Mouse (Mus musculus): ENCODE results near the gene Birc7. TPM values are rescaled to one million over a fixed set of nuclear protein-coding genes. Genes with fewer than 3 reads are reported as not detected.
A peak's percentile ranks its signal among the peaks of the same experiment; 100 is the strongest.

Birc7 gene
- total RNA-seq, 4 experiments from 2014 or later, result not detected

DNA sequence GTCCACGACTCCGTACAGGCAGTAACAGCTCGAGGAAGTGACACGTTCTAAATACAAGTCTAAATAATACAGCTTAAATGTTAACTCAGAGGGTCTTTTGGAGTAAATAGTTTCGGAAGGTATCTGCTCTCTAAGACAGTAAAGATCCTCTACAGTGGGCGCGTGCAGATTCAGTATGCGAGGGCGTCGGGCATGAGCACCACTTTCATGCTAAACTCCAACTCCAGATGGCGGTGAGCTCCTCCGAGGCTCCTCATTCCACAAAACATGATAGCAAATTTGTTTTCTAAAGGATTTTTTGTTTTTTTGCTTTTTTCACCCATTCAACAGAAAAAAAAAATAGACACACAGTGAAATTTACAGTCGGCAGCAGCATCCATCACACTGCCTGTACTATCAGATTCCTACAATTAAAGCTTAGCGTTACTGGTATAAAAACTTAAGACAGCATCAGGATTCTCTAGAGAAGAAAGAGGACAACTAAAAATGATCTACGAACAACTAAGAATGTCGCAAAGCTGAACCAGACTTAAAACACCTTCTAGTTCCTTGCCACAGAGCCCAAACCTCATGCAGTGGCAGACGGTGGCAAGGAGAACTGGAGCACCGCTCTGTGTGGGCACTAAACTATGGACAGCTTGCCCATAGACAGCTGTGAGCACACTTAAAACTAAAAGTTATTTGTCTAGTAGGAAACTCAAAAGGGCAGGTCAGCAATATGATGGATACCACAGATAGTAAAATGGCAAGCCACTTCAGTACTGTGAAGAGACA, 24.2 kb upstream of the Birc7 start:
- DNase-seq (ENCODE audit: low spot score in 2 of 2), result no peak

DNA sequence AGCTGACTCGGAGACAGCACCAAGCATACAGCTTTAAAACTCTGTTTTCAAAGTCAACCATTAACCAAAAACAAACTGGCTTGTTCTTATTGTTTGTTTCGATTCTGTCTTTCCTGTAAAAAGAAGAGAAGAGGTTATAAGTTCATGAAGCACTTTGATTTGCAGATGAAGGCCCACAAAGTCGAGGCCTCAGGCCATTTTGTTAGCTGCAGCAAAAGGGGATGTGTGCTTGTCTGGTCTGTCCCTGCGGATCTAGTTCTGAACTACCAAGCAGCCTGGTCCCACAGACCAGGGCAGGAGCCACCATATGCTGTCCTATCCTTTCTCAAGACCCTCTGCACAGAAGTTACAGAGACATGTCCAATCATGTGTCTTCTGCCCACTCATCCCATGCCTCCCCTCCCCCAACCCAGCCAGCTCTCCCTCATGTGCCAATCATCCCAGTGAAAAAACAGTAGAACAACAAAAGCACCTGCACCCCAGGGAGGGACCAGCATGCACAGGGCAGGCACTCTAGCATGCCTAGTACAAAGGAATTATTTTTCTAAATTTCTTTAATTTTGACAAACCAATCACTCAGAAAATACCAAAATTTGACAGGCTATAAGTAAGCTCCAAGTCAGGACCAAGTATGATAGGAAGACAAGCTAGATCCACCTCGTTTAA, 23.1 kb upstream of the Birc7 start:
- no peak for DNase-seq (ENCODE audit: low spot score in 2 of 2)

DNA sequence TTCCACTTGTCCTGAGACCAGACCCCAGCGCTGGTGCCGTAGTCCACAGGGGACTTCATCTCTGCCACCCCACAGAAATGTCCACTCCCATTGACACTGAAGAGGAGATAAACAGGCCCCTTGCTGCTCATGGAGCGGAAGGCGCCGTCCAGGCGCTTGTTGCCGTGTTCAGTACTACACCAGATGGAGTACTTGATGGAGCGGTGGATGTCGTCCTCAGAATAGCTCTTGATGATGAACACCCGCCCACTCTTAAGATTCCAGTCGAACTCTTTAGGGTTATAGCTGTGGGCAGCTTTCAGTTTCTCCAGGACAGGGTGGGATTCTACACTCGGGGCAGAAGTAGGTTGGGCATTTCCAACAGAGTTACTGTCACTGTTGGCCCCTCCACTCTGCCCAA, 17.9 kb upstream of the Birc7 start:
- DNase-seq (ENCODE audit: low spot score in 2 of 2), result no peak

DNA sequence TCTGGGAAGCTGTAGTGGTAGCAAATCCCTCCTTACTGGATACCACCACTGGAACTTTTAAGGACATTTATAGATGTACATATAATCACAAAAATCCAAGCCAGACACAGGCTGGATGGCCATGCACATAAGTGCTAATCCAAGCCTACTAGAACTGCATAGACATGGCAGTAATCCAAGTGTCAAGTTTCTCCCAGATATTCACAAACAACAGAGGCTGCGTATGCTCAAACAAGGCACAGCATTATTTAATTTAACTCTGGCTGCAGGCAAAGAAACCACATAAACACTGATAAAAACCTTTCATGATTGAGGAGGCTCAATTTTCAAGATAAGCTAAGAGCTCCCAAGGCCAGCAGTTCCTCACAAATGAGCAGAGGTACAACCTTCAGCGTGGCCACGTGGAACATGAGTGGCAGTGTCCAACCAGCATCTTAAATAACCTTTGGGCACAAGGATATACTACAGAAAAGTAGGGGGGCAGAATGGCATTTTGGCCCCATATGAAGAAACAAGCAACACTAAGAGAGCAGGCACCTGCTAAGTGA, 12.9 kb upstream of the Birc7 start:
- DNase-seq (ENCODE audit: low spot score in 2 of 2), result no peak

DNA sequence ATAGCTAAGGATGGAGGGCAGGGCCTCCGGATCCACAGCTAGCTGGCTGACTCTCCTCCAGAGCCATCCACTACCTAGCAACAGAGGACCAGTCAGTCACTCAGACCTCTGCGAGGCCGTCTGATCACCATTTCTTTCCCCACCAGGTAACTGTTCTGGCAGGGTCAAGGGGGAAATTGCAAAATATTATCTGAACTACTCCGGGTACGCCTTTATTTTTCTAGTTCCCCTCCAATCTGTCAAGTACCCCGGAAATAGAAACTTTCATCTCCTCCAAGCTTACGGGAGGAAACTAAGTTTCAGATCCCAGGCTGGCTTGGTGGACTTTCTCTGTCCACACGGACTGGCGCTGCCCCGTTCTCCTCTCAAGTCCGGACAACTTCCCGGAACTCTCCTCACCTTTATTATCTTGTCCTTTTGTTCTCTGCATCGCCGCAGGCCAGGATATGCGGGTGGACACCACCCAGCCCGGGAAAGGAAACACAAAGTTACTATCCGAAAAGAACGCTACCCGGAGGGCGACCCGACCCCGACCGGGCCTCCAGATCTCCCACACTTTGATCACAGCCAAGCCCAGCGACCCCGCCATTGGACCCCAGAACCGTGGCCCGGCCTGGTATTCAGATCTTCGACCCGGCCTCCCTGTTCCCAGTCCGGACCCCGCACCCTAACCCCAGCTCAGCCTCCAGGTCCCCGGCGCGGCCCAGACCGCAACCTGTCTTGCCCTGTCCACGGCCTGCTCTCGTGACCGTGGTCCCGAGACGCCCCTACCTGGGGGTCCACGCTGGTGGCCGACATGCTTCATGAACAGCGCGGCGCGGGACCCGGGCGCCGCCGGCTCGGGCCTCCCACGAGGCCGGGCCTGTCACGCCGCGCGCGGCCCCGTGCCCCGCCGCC, 8.7 kb upstream of the Birc7 start:
- peak in 1 of 2 experiments; percentile 10 for DNase-seq (ENCODE audit: low spot score in 2 of 2)

DNA sequence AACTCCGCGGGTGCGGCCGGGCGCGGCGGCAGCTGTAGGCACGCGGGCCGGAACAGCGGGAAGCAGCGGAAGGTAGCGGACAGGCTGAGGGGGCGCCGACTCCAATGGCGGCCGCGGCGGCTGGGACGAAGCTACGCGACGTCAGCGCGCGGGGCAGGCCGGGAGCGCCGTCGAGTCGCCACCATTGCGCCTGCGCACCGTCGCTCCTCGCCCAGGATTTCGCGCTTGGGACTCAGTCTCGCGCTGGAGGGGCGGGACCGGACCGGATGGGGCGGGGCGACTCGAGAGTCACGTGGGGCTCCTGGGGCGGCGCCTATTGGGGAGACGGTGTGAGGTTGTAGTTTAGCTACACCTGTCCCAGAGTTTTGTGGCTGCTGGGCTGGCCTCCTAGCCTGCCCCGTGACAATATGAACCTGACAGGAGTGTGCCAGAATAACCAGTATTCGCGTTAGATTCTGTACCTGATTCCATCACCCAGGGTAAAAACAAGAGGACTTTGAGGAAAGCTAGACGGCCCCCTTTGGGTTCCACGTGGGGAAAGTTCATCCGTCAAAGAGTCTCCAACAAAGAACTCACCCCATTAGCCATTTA, 7.9 kb upstream of the Birc7 start, which contains the start of gene Ythdf1:
Gene Ythdf1 (minus strand): TSS at position 140 of the 591 bp plus-strand sequence.
- DNase-seq (ENCODE audit: low spot score in 2 of 2), result peak; percentile 95 to 97

DNA sequence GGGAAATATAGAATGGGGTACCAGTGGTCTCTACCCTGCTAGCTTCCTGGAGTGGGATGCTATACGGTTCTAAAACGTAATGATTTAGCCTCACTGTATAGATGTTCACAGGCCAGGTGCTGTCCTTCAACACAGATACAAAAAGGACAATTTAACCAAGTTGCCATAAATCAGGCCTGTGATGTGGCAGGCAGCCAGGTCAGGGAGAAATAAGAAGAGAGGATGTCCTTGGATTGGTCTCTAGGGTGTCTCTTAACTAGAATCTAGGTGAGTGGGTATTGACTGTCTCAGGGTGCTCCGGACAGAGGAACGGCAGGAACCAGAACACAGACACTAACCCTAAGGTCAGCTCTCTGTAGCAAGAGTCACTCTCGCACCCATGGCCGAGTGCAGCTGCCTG, 6.1 kb upstream of the Birc7 start:
- DNase-seq (ENCODE audit: low spot score in 2 of 2), result no peak

DNA sequence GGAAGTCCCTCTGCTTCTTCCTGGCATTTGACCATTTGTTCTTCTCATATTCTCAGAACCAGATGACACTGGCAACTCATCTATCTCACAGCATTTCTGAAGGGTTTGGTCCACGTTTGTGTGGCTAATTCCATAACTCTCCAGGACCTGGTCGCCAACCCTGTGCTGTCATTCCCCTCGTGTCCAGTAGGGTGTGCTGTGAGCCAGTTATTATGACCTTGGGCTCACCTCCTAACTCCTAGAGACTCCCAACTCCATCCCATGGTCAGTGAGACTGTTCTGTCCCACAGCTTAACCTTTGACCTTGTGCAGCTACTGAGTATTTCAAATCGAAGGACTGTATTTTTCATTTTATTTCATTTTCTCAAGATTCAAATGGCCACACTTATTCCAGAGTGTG, 3.6 kb upstream of the Birc7 start:
- DNase-seq (ENCODE audit: low spot score in 2 of 2), result peak; percentile 52 to 56

DNA sequence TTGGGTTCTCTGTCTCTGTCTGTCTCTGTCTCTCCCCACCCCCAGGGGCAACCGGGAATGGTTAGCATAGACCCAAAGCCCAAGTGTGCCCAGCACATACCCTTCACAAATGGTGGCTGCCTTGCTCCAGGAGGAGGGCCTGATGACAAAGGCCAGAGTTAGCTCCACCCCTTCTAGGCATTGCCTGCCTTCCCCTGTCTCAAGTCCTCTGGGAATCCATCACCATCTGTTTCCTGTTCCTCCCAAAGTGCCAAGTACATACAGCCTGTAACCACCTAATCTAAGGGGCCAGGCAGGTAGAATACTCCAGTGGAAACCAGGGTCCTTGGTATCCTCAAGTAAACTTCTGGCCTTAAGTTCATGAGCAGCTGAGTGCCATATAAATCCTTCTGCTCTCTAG, 3.6 kb downstream of the Birc7 start:
- DNase-seq (ENCODE audit: low spot score in 2 of 2), result no peak

DNA sequence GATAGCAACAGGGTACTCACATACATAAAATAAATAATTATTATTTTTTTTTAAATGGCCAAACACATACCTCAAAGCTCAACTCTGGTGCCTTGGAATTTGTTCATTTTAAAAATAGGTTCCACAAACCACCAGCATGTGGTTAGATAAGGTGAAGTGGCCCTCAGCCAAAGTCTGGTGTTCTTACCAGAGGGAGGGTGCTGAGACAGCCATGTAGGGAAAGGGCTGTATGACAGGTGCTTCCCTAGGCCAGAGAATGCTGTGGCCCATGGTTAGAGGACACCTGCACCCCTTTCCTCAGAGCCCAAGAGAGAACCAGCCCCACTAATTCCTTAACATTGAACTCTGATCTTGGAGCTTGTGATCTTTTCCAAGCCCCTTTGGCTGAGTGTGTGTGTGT, 11.4 kb downstream of the Birc7 start:
- DNase-seq (ENCODE audit: low spot score in 2 of 2), result no peak

DNA sequence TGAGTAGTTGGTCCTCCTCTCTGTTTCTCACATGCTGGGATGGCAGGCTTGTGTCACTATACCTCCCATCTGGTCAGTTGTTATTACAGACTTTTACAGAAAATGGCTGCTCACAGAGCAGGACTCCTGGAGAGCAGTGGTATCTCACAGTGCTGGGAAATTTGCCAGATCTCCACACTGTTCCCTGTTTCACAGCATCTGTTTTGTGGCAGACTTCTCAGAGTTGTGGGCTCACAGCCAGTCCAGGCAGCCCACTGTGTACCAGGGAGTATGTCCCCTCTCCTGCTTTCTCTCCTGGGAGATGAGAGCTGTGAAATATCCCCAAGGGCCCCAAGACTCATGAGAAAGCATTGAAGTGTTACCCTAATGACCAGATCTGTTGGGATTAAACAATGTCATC, 13.0 kb downstream of the Birc7 start:
- DNase-seq (ENCODE audit: low spot score in 2 of 2), result no peak

DNA sequence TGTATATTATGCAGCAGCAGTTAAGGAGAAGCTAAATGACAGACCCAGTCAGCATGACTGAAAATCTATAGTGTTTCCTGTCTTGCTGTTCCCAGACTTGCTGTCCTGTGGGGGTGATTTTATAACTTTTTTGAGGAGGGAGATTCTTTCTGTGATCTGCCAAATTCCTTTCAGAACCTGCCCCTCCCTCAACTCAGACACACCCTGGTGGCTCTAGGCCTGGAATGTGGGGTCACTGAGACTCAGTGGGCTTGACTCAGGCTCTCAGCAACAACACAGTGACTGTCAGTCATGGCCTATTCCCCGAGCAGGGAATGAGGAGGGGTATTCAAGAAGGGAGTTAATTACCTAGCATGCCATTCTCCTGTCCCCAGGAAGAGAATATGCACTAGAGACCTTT, 21.1 kb downstream of the Birc7 start:
- DNase-seq (ENCODE audit: low spot score in 2 of 2), result no peak

DNA sequence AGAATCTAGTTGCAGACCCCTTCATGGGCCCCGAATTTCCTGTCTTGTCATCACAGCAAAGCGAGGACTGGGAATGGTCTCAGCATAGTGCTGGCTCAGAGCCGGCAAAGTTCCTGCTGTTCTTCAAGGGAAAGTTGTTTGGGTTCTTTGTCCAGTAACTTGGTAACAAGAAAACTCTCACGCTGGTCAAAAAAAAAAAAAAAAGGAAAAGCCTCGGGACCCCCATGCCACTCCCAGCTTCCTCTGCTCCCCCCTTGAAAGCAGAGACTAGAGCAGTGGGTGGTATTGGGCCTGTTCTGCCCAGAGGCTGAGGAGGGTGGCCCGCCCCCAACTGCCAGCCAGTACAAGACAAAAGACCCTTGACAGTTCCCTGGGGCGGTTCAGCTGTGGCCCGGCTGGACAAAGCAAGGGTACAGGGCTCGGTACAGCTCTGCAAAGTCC, 23.9 kb downstream of the Birc7 start:
- no peak for DNase-seq (ENCODE audit: low spot score in 2 of 2)

DNA sequence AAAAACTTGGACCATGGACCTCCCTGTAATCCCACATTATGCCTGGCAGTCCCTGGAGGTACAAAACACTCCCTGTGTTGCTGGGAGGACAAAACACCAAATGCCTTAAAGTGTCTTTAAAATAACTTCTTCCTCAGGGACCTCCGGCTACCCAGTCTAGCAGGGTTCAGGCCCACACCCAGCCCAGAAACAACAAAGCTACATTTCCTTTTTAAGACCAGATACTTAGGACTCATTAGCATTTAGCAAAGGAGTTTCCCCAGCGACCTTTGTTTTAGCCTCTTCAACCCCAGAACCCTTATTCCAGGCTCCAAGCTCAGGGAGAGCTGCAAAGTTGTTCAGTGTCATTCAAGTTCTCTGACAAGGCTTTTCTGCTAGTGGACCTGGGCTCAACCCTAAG, 24.8 kb downstream of the Birc7 start:
- no peak for DNase-seq (ENCODE audit: low spot score in 2 of 2)

DNA sequence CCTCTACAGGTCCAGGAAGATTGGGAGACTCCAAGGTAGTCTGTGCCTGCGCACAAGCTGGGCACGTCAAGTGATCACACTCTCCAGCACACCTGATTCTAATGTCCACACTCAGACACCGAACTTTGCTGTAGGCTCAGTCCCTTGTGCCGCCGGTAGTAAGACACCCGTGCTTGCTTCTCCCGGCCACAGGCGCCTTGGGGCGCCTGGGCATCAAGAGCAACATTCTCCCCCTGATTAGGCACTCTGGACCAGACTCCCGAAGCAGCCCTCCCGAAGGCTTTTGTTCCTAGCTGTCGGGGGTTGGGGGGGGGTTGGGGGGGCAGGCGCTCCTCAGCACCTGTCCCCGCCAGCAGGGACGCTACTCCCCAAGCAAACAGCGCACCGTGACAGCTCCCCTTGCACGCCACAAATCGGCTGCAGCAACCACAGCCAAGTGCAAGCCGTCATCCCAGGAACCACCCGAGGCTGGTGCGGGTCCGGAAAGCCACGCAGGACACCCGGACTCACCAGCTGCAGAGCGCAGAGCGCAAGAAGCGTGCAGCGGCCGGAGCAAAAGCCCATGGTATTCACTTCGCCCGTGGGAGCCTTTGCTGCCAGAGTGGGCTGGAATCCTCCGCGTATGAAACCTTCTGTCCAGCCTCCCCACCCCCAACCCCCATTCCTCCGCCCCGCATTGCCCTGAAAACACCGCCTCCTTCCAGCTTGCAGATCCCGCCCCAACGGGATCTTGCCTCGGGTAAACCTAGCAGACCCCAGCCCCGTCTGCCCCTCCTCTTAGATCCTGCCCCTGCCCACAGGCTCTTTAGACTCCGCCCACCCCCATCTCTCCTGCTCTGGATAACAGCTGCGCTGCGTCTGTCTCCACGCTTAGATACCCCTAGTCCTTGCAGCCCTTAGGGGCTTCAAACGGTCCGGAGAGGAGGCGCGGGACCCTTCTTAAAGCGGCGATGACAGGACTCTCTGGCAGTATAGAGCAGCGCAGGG, 25.5 kb downstream of the Birc7 start, which contains the start of gene Nkain4:
Gene Nkain4 (minus strand): TSS at position 639 of the 987 bp plus-strand sequence.
- DNase-seq (ENCODE audit: low spot score in 2 of 2), result no peak

DNA sequence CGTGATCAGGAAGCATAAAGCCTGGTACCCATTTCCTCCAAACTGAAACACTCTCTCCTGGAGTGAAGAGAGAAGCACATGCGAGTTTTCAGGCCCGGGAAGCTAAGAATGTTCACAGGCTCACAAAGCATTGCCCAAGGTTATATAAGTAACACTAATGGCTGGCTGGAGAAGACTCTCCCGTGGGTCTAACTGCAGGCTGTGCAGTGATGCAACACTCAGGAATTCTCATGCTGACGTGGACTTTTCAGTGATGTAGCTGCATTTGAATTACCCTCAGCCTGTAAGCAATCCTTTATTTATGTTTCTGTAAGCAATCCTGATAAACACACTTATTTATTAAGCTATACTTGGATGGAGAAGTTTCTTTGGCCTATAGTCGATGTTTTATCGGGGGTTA, 30.8 kb downstream of the Birc7 start:
- DNase-seq (ENCODE audit: low spot score in 2 of 2), result no peak

DNA sequence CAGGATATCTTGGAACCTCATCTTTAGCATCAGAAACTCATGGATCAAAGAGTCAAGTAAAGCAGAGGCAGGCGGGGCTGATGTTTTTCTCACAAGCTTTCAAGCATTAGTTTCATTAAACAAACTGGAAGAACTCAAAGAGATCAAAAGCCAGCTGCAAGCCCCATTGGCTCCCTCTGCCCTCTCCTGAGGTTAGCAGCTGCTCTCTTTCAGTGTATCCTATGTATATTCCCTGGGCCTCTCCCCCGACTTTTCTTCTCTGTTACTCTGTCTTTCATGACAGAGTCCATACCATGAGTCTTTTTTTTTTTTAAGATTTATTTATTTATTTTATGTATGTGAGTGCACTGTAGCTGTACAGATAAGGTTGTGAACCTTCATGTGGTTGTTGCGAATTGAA, 31.4 kb downstream of the Birc7 start:
- no peak for DNase-seq (ENCODE audit: low spot score in 2 of 2)

DNA sequence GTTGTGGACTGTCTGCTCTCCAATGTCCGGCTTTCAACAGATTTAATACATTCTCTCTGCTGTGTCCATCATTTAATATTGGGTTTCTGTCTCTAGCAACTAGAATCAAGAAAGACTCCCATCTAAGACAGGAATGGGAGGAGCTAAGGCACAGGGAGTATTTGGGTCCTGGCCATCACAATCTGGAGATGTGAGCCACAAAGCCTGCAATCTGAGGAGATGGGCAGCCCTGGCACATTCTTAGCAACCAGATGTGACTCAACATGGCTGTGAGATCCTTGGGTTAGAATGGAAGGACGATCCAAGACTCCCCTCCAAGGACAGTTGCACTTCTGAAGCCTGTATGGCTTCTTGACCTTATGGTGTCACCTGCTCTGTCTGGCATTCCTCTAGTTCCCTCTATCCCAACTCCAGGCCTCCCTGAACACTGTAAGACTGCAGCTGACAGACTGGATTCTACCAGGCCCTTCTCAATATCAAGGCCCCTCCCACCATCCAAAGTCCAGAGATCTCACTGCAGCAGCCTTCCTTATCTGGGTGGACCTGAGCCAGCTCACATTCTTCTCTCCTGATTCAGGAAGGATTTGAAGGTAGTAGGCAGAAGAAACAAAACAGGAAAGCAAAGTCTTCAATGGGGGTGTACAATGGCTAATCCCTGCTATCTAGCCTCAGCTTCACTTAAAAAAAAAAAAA, 33.9 kb downstream of the Birc7 start:
- DNase-seq (ENCODE audit: low spot score in 2 of 2), result no peak

DNA sequence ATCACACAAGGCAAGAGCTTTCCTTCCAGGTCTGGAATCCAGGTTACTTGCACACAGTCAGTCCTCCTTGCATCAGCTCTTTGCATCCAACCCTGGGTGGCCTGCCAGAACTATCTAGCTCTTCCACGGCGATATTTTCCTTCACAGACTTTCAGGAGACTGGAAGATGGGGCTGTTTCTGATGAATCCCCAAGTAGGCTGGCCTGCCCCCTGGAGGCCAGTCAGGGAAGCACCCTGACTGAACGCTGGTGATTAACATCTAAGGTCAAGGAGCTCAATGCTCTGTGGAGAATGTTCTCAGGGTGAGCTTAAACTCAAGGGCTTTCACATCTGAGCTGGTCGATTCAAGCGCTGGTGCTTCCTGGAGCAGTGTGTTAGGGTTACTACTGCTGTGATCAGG, 35.1 kb downstream of the Birc7 start:
- DNase-seq (ENCODE audit: low spot score in 2 of 2), result peak; percentile 47 to 58
